Mouse (Mus musculus) splenic B cell, adult 2 months (primary cell): Measurements from ENCODE around the gene Ssr3.

ENCODE experiments used
- DNase-seq: peaks from one replicate; pipeline ENCODE4 v3.0.0-alpha.2; 2011; ENCODE audit warnings: low read depth, low spot score
- H3K27me3 ChIP-seq: 2 replicates; pipeline ENCODE4 v1.6.1; 2012; ENCODE audit warnings: mild to moderate bottlenecking, low read length, moderate library complexity, mixed read lengths; ENCODE audit not compliant: control insufficient read depth, poor library complexity, insufficient read depth, severe bottlenecking
- H3K36me3 ChIP-seq: 2 replicates; pipeline ENCODE4 v1.6.1; 2012; ENCODE audit warnings: mild to moderate bottlenecking, low read length, moderate library complexity, mixed read lengths; ENCODE audit not compliant: control insufficient read depth, poor library complexity, insufficient read depth, severe bottlenecking

The Ssr3 gene

GRCm38 (mm10) chr3:65391784-65392420 lies 521 bp downstream of the Ssr3 start:
- Histone ChIP-seq H3K27me3 (no peaks in the 10 kb centered on the region), H3K36me3 (peaks cover 5% of the 10 kb centered on the region)
- peak; percentile 18 for DNase-seq

DNA sequence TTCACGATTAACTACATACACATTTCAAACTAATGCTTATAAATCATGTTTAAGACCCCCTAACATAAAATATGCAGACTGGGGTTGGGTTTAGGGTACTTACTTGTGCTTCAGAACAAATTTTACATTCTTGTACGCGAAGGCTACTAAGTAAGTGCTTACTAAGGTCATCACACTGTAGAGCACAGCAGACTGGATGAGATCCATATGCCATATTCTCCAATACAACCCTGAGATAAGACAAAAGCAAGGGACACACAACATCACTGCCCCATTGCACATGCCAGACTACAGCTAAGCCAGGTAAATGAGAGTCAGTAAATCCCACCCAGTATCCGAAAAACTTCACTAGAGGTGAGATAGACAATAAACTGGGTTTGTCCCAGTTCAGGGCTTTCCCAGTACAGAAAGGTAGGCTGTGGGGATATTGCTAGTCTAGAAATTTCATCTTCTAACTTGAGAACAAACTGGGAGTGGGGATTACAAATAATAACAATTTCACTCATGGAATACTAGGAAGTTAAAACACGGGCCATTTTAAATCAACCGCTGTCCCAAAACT lies 1.1 kb downstream of the Ssr3 start:
- Histone ChIP-seq H3K27me3 (no peaks in the 10 kb centered on the region), H3K36me3 (peaks cover 8% of the 10 kb centered on the region)
- no peak for DNase-seq

- Histone ChIP-seq H3K27me3 (no peaks in the 10 kb centered on the region), H3K36me3 (peaks cover 17% of the 10 kb centered on the region)
- no peak for DNase-seq
These were observed 6.7 kb downstream of the Ssr3 start for GRCm38 (mm10) chr3:65385771-65386170.

- H3K27me3 ChIP-seq: no peaks in the 10 kb centered on the region
- no peak for DNase-seq
These were observed 8.0 kb downstream of the Ssr3 start for GRCm38 (mm10) chr3:65384431-65384830.

DNA sequence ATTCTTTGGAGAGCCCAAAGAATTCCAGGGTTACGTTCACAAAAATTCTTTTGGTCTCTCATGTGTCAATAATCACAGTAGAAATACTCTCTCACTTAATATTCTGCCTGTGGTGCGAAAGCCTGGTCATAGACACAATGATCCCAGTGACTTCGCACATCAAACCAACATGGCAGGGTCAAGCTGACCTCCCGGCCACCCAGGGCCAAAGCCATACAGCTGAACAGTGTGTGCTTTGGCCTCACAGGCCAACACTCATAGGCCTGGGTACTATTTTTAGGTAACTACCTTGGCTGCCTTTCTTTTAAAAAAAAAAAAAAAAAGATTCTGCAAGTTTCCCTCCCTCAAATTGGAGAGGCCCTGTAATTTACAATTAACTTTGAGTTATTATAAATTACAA lies 11.3 kb downstream of the Ssr3 start:
- peaks cover 17% of the 10 kb centered on the region for H3K36me3 ChIP-seq
- no peaks in the 10 kb centered on the region for H3K27me3 ChIP-seq
- DNase-seq: no peak

More at GRCm38 (mm10) chr3:65384431-65384830, 8.0 kb downstream of the Ssr3 start:
- peaks cover 19% of the 10 kb centered on the region for H3K36me3 ChIP-seq

DNA sequence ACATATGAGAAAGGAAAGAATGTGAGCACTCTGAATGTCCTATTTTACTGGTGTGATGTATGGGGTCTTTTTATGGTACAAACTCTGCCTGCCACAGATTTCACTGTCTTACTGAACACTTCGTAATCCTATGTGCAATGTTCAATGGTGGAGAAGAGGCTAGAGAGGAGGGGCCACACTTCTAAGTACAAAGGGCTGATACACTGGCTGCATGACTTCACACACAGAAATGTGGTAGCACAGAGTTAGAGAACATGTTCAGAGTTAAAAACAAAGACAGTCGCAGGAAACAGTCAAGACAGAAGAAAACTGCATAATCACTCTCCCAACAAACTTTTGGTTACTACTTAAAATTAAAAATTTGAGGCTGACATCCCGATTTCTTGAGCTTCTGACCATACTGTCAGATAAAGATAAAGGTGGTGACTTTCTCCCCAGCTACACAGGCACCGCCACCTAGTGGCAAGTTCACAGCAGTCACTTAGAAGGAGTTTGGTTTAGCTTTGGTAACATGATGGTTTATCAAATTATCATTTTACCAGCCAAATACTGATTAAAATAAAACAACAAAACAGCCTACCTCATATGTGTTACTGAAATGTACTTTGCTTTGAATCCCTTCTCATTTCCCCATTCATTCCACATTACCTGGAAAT lies 12.4 kb downstream of the Ssr3 start:
- H3K36me3 ChIP-seq: peaks cover 17% of the 10 kb centered on the region
- peak; percentile 61 for DNase-seq
- H3K27me3 ChIP-seq: no peaks in the 10 kb centered on the region

- no peaks in the 10 kb centered on the region for H3K27me3 ChIP-seq
These were observed 13.7 kb downstream of the Ssr3 start for GRCm38 (mm10) chr3:65378724-65379123.

DNA sequence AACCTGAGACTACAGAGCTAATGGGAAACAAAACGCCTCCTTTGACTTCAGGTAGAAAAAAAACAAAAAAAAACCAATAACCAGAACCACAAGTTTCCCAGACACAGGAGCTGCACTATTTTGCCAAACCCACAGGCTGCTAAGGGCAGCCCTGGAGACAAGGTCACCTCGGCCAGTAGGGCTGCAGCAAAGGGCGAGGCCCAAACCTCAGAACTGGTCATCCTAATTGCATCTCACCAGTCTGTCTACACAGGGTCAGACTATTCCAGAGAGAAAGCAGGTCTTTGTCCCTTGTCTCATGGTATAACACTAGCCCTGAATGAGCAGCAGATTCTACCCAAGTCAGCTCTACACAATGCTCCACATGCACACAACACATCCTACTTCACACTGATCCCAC lies 17.7 kb downstream of the Ssr3 start:
- H3K36me3 ChIP-seq: peaks cover 6% of the 10 kb centered on the region; the same call in 1 of the 2 replicates
- no peaks in the 10 kb centered on the region for H3K27me3 ChIP-seq
- no peak for DNase-seq

More at GRCm38 (mm10) chr3:65378724-65379123, 13.7 kb downstream of the Ssr3 start:
- DNase-seq: no peak
- peaks cover 14% of the 10 kb centered on the region; the same call in 1 of the 2 replicates for H3K36me3 ChIP-seq

DNA sequence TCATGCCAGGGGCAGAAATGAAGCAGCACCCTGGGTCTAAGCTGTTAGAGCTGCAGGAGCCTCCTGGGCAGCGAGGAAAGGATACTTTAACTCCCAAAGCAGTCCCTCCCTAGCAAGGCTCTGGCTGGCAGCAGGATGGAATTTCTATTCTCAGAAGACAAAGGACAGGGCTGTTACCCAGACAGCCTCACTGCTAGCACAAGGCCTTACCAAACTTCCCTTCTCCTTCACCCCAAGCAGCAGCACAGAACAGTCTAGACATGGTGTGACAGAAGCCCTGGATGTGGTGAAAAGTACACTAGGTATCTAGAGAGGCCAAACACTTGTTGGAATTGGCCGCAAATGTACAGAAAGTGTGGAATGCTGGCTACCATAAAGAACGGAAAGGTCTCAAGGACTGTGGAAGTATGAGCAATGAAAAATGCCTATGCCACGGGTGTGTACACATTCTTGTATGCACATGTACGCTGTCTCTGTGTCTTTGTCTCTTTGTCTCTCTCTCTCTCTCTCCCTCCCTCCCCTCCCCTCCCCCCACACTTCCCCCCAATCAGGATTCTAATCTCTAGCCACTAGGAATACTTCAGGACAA lies 18.7 kb downstream of the Ssr3 start:
- Histone ChIP-seq H3K36me3 (peaks cover 3% of the 10 kb centered on the region; the same call in 1 of the 2 replicates), H3K27me3 (no peaks in the 10 kb centered on the region)
- no peak for DNase-seq

DNA sequence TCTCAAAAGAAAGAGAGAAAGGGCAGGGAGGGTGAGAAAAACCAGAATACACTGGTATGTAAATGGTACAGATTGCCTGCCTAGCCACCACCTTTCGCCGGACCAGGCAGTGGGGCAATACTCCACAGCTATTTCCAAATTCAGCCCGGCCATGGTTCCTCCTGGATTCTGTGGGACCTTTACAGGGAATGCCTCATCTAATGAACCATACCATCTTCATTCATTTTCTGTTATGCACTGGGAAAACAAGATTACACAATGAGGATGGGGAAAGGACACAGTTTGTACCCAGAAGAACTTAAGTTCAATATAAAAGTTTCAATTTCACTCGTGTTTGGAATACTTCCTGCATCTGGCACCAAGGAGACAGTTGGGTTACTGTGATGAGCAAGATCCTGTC lies 19.9 kb downstream of the Ssr3 start:
- H3K27me3 ChIP-seq: no peaks in the 10 kb centered on the region

DNA sequence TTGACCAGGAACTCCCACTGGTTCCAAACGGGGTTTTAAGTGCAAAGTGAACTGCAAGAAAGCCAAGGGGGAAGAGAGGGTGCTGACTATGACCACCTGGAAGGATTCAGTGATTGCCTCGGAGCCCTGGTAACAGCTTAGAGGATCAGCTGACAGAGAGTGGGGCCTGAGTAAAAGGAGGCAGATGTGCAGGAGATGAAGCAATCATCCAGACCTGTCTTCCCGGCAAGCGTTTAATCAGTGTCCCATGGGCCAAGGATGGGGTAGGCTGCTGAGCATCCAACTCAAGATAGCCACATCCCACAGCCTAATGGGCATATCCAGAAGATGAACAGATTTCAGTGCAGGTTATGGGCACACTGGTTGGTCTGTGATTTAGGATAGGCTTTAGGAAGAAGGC lies 24.5 kb downstream of the Ssr3 start:
- DNase-seq: no peak

More for the DNA sequence above, 19.9 kb downstream of the Ssr3 start:
- no peak for DNase-seq
- H3K36me3 ChIP-seq: no peaks in the 10 kb centered on the region

GRCm38 (mm10) chr3:65365921-65366710 lies 26.3 kb downstream of the Ssr3 start:
- H3K27me3 ChIP-seq: no peaks in the 10 kb centered on the region
- no peaks in the 10 kb centered on the region; the same call in 1 of the 2 replicates for H3K36me3 ChIP-seq
- DNase-seq: no peak

More for the DNA sequence above, 24.5 kb downstream of the Ssr3 start:
- Histone ChIP-seq H3K36me3 (no peaks in the 10 kb centered on the region; the same call in 1 of the 2 replicates), H3K27me3 (no peaks in the 10 kb centered on the region)

GRCm38 (mm10) chr3:65365184-65365583 lies 27.2 kb downstream of the Ssr3 start:
- DNase-seq: no peak
- Histone ChIP-seq H3K36me3 (no peaks in the 10 kb centered on the region; the same call in 1 of the 2 replicates), H3K27me3 (no peaks in the 10 kb centered on the region)

- no peak for DNase-seq
- Histone ChIP-seq H3K27me3 (no peaks in the 10 kb centered on the region), H3K36me3 (no peaks in the 10 kb centered on the region; the same call in 1 of the 2 replicates)
These were observed 29.0 kb downstream of the Ssr3 start for GRCm38 (mm10) chr3:65363438-65363837.
